Mouse (Mus musculus): ENCODE results near the gene Gna15. TPM values are rescaled to one million over a fixed set of nuclear protein-coding genes. Genes with fewer than 3 reads are reported as not detected.

Gene Gna15
- polyA plus RNA-seq, 1 experiment: 1.4 TPM

- H3K4me1 ChIP-seq (ENCODE audit: control insufficient read depth, insufficient read depth, low read length): peaks cover 4% of the 10 kb centered on the region
- WGBS: 74% methylated on average over 21 of the region's 21 CpGs
- no peak overlapping the region for H3K27ac ChIP-seq (ENCODE audit: insufficient read depth, low read length)
- DNase-seq: no peak
- no peak overlapping the region for H3K4me3 ChIP-seq (replicated peaks; ENCODE audit: insufficient read depth, low read depth, low read length)
- no peaks in the 10 kb centered on the region for H3K27me3 ChIP-seq (ENCODE audit: control insufficient read depth, insufficient read depth, low read length)
- TF ChIP-seq CTCF (IDR thresholded peaks at IDR 0.05; ENCODE audit: borderline replicate concordance, insufficient read depth, low read depth, low read length) (no peak), POLR2A (IDR thresholded peaks at IDR 0.05; ENCODE audit: borderline replicate concordance, insufficient read depth, low read length) (no peak)
These were observed 64.6 kb downstream of the Gna15 start for GRCm38 (mm10) chr10:81459399-81459798.

- no peak for DNase-seq
- Histone ChIP-seq H3K4me3 (replicated peaks; ENCODE audit: insufficient read depth, low read depth, low read length) (no peak overlapping the region), H3K27ac (ENCODE audit: insufficient read depth, low read length) (no peak overlapping the region), H3K4me1 (ENCODE audit: control insufficient read depth, insufficient read depth, low read length) (peaks cover 4% of the 10 kb centered on the region), H3K27me3 (ENCODE audit: control insufficient read depth, insufficient read depth, low read length) (no peaks in the 10 kb centered on the region)
- 24% methylated on average over 6 of the region's 6 CpGs for WGBS
- no peak for TF ChIP-seq POLR2A (IDR thresholded peaks at IDR 0.05; ENCODE audit: borderline replicate concordance, insufficient read depth, low read length)
These were observed 65.8 kb downstream of the Gna15 start for GRCm38 (mm10) chr10:81458267-81458666.

- DNase-seq: no peak
- 84% methylated on average over 8 of the region's 8 CpGs for WGBS
- Histone ChIP-seq H3K27me3 (ENCODE audit: control insufficient read depth, insufficient read depth, low read length) (no peaks in the 10 kb centered on the region; the same call in 1 of the 2 replicates), H3K4me1 (ENCODE audit: control insufficient read depth, insufficient read depth, low read length) (peaks cover 4% of the 10 kb centered on the region), H3K4me3 (replicated peaks; ENCODE audit: insufficient read depth, low read depth, low read length) (no peak overlapping the region), H3K27ac (ENCODE audit: insufficient read depth, low read length) (no peak overlapping the region)
- no peak for TF ChIP-seq CTCF (IDR thresholded peaks at IDR 0.05; ENCODE audit: borderline replicate concordance, insufficient read depth, low read depth, low read length)
- TF ChIP-seq POLR2A (IDR thresholded peaks at IDR 0.05; ENCODE audit: borderline replicate concordance, insufficient read depth, low read length): no peak
These were observed 66.4 kb downstream of the Gna15 start for GRCm38 (mm10) chr10:81457624-81458023.

GRCm38 (mm10) chr10:81456983-81457563 is 67.0 kb downstream of the Gna15 start:
- Histone ChIP-seq H3K27me3 (ENCODE audit: control insufficient read depth, insufficient read depth, low read length) (no peaks in the 10 kb centered on the region; the same call in 1 of the 2 replicates), H3K27ac (ENCODE audit: insufficient read depth, low read length) (no peak overlapping the region), H3K4me3 (replicated peaks; ENCODE audit: insufficient read depth, low read depth, low read length) (no peak overlapping the region), H3K4me1 (ENCODE audit: control insufficient read depth, insufficient read depth, low read length) (peaks cover 4% of the 10 kb centered on the region)
- TF ChIP-seq CTCF (IDR thresholded peaks at IDR 0.05; ENCODE audit: borderline replicate concordance, insufficient read depth, low read depth, low read length) (no peak), POLR2A (IDR thresholded peaks at IDR 0.05; ENCODE audit: borderline replicate concordance, insufficient read depth, low read length) (no peak)
- no peak for DNase-seq
- WGBS: 47% methylated on average over 12 of the region's 12 CpGs

GRCm38 (mm10) chr10:81455181-81455895 is 68.7 kb downstream of the Gna15 start, which contains the start of gene Nfic:
Gene Nfic, minus strand, starts transcription at chr10:81455635.
- Histone ChIP-seq H3K4me3 (replicated peaks; ENCODE audit: insufficient read depth, low read depth, low read length) (no peak within 1 kb of the TSS), H3K27me3 (ENCODE audit: control insufficient read depth, insufficient read depth, low read length) (no peaks in the 10 kb centered on the region; the same call in 1 of the 2 replicates), H3K4me1 (ENCODE audit: control insufficient read depth, insufficient read depth, low read length) (peaks cover 4% of the 10 kb centered on the region), H3K27ac (ENCODE audit: insufficient read depth, low read length) (no peak within 1 kb of the TSS)
- DNase-seq: no peak
- TF ChIP-seq POLR2A (IDR thresholded peaks at IDR 0.05; ENCODE audit: borderline replicate concordance, insufficient read depth, low read length) (no peak), CTCF (IDR thresholded peaks at IDR 0.05; ENCODE audit: borderline replicate concordance, insufficient read depth, low read depth, low read length) (no peak)
- WGBS: 63% methylated on average over 28 of the region's 28 CpGs

GRCm38 (mm10) chr10:81454106-81454505 is 69.9 kb downstream of the Gna15 start:
- DNase-seq: no peak
- H3K27me3 ChIP-seq (ENCODE audit: control insufficient read depth, insufficient read depth, low read length): no peaks in the 10 kb centered on the region; the same call in 1 of the 2 replicates
- 78% methylated on average over 2 of the region's 2 CpGs for WGBS
- H3K27ac ChIP-seq (ENCODE audit: insufficient read depth, low read length): no peak overlapping the region
- no peak overlapping the region for H3K4me3 ChIP-seq (replicated peaks; ENCODE audit: insufficient read depth, low read depth, low read length)
- H3K4me1 ChIP-seq (ENCODE audit: control insufficient read depth, insufficient read depth, low read length): peaks cover 4% of the 10 kb centered on the region
- TF ChIP-seq CTCF (IDR thresholded peaks at IDR 0.05; ENCODE audit: borderline replicate concordance, insufficient read depth, low read depth, low read length) (no peak), POLR2A (IDR thresholded peaks at IDR 0.05; ENCODE audit: borderline replicate concordance, insufficient read depth, low read length) (no peak)

- Histone ChIP-seq H3K27me3 (ENCODE audit: control insufficient read depth, insufficient read depth, low read length) (no peaks in the 10 kb centered on the region; the same call in 1 of the 2 replicates), H3K27ac (ENCODE audit: insufficient read depth, low read length) (no peak overlapping the region), H3K4me3 (replicated peaks; ENCODE audit: insufficient read depth, low read depth, low read length) (no peak overlapping the region), H3K4me1 (ENCODE audit: control insufficient read depth, insufficient read depth, low read length) (no peaks in the 10 kb centered on the region)
- 14% methylated on average over 14 of the region's 14 CpGs for WGBS
- DNase-seq: no peak
- TF ChIP-seq POLR2A (IDR thresholded peaks at IDR 0.05; ENCODE audit: borderline replicate concordance, insufficient read depth, low read length): no peak
- no peak for TF ChIP-seq CTCF (IDR thresholded peaks at IDR 0.05; ENCODE audit: borderline replicate concordance, insufficient read depth, low read depth, low read length)
These were observed 71.1 kb downstream of the Gna15 start for GRCm38 (mm10) chr10:81452947-81453288.

Other genes starting within 250 kb of the Gna15 start
- gene Tjp3, start 232.6 kb downstream of the Gna15 start, polyA plus RNA-seq (2012; rRNA removed): 0.51 and 1.2 TPM in 2 replicates
- gene Pip5k1c, start 231.3 kb downstream of the Gna15 start, polyA plus RNA-seq (2012; rRNA removed): 288 and 314 TPM in 2 replicates
- 36.3 and 36.9 TPM in 2 replicates for gene Cactin, start 203.1 kb downstream of the Gna15 start, polyA plus RNA-seq (2012; rRNA removed)
- gene Tbxa2r, start 195.5 kb downstream of the Gna15 start, polyA plus RNA-seq (2012; rRNA removed): 2.2 and 3.2 TPM in 2 replicates
- gene Gipc3, start 181.0 kb downstream of the Gna15 start, polyA plus RNA-seq (2012; rRNA removed): 0.97 and 1.0 TPM in 2 replicates
- gene Hmg20b, start 173.7 kb downstream of the Gna15 start, polyA plus RNA-seq (2012; rRNA removed): 42.7 and 43.4 TPM in 2 replicates
- gene Mfsd12, start 166.7 kb downstream of the Gna15 start, polyA plus RNA-seq (2012; rRNA removed): 34.8 and 35.0 TPM in 2 replicates
- gene 4930404N11Rik, start 158.4 kb downstream of the Gna15 start, polyA plus RNA-seq (2012; rRNA removed): 0.24 and 0.36 TPM in 2 replicates
- gene Fzr1, start 145.7 kb downstream of the Gna15 start, polyA plus RNA-seq (2012; rRNA removed): 75.8 and 81.5 TPM in 2 replicates
- gene Dohh, start 139.8 kb downstream of the Gna15 start, polyA plus RNA-seq (2012; rRNA removed): 87.7 and 93.1 TPM in 2 replicates
- 10.2 and 10.8 TPM in 2 replicates for gene Gm48551, start 139.8 kb downstream of the Gna15 start, polyA plus RNA-seq (2012; rRNA removed)
- gene Gm48552, start 135.2 kb downstream of the Gna15 start, polyA plus RNA-seq (2012; rRNA removed): 10.7 and 13.8 TPM in 2 replicates
- 1.2 and 1.7 TPM in 2 replicates for gene Smim24, start 131.2 kb downstream of the Gna15 start, polyA plus RNA-seq (2012; rRNA removed)
- gene Nfic, start 68.6 kb downstream of the Gna15 start, polyA plus RNA-seq (2012; rRNA removed): 103 and 108 TPM in 2 replicates
- gene Celf5, start 41.5 kb downstream of the Gna15 start, polyA plus RNA-seq (2012; rRNA removed): 57.3 and 60.6 TPM in 2 replicates
- 112 and 116 TPM in 2 replicates for gene Ncln, start 27.8 kb downstream of the Gna15 start, polyA plus RNA-seq (2012; rRNA removed)
- 0.67 and 1.1 TPM in 2 replicates for gene S1pr4, start 24.1 kb downstream of the Gna15 start, polyA plus RNA-seq (2012; rRNA removed)
- gene Gna11, start 21.0 kb upstream of the Gna15 start, polyA plus RNA-seq (2012; rRNA removed): 105 and 107 TPM in 2 replicates
- gene Aes, start 35.3 kb upstream of the Gna15 start, polyA plus RNA-seq (2012; rRNA removed): 1,117 and 1,168 TPM in 2 replicates
- 282 and 321 TPM in 2 replicates for gene Tle2, start 50.3 kb upstream of the Gna15 start, polyA plus RNA-seq (2012; rRNA removed)
- gene Tle6, start 76.8 kb upstream of the Gna15 start, polyA plus RNA-seq (2012; rRNA removed): 8.7 and 9.6 TPM in 2 replicates
- gene BC025920, start 82.0 kb upstream of the Gna15 start, polyA plus RNA-seq (2012; rRNA removed): 3.6 and 3.7 TPM in 2 replicates
- gene Sirt6, start 103.6 kb upstream of the Gna15 start, polyA plus RNA-seq (2012; rRNA removed): 35.4 and 38.5 TPM in 2 replicates
- 121 and 130 TPM in 2 replicates for gene Ankrd24, start 104.3 kb upstream of the Gna15 start, polyA plus RNA-seq (2012; rRNA removed)
- gene Gm10778, start 124.8 kb upstream of the Gna15 start, polyA plus RNA-seq (2012; rRNA removed): 3.8 and 4.2 TPM in 2 replicates
- 4.9 and 6.6 TPM in 2 replicates for gene Zfp433, start 180.6 kb upstream of the Gna15 start, polyA plus RNA-seq (2012; rRNA removed)
- 9.7 and 11.5 TPM in 2 replicates for gene Gm3055, start 246.9 kb upstream of the Gna15 start, polyA plus RNA-seq (2012; rRNA removed)

Data from cerebellum, adult 2 months (tissue).